Mouse (Mus musculus) embryonic facial prominence, embryonic 12.5 days (tissue): ENCODE results near the gene Ube2d1. TPM values are rescaled to one million over a fixed set of nuclear protein-coding genes. Genes with fewer than 3 reads are reported as not detected.

Source experiments
- ATAC-seq: fragments of 200-750 bp; cut with Nextera tagmentation; 2 replicates; pipeline ENCODE4 v1.8.0; 2017; ENCODE audit not compliant: insufficient number of reproducible peaks, insufficient read depth, low FRiP score, low TSS enrichment
- H3K27ac ChIP-seq: fragments of 300-500 bp; sonication (generic); 2 replicates; pipeline ENCODE4 v1.5.1; 2016; ENCODE audit warnings: mild to moderate bottlenecking
- H3K27me3 ChIP-seq: fragments of 300-500 bp; sonication (generic); 2 replicates; pipeline ENCODE4 v1.6.1; 2016; ENCODE audit warnings: mild to moderate bottlenecking, moderate library complexity
- H3K36me3 ChIP-seq: fragments of 300-500 bp; sonication (generic); 2 replicates; pipeline ENCODE4 v1.6.1; 2016; ENCODE audit warnings: mild to moderate bottlenecking
- H3K4me1 ChIP-seq: fragments of 300-500 bp; sonication (generic); 2 replicates; pipeline ENCODE4 v1.6.1; 2016
- H3K4me2 ChIP-seq: fragments of 300-500 bp; sonication (generic); replicated peaks from 2 replicates; pipeline ENCODE4 v1.6.1; 2016; ENCODE audit warnings: mild to moderate bottlenecking, moderate library complexity
- H3K4me3 ChIP-seq: fragments of 300-500 bp; sonication (generic); 2 replicates; pipeline ENCODE4 v1.5.1; 2016; ENCODE audit warnings: mild to moderate bottlenecking
- H3K9ac ChIP-seq: fragments of 300-500 bp; sonication (generic); 2 replicates; pipeline ENCODE4 v1.6.1; 2016; ENCODE audit warnings: mild to moderate bottlenecking, moderate library complexity
- H3K9me3 ChIP-seq: fragments of 300-500 bp; sonication (generic); 2 replicates; pipeline ENCODE4 v1.6.1; 2016; ENCODE audit warnings: mild to moderate bottlenecking, moderate library complexity
- WGBS: fragments of 180-500 bp; shearing (Covaris S2); methylation state at CpG from one replicate; pipeline ENCODE4 v1.1.7; 2016; 5-methylcytosine and 5-hydroxymethylcytosine counted together
- polyA plus RNA-seq: library from polyadenylated mRNA; unstranded; fragments of >200 nt; fragmentation: Nextera tagmentation; extraction: Ambion mirVana; gene quantifications from 2 replicates; pipeline ENCODE4 v1.2.1, GENCODE M21; 2016

Ube2d1 gene
- polyA plus RNA-seq, 1 experiment from 2014 or later = 86.5 TPM

DNA sequence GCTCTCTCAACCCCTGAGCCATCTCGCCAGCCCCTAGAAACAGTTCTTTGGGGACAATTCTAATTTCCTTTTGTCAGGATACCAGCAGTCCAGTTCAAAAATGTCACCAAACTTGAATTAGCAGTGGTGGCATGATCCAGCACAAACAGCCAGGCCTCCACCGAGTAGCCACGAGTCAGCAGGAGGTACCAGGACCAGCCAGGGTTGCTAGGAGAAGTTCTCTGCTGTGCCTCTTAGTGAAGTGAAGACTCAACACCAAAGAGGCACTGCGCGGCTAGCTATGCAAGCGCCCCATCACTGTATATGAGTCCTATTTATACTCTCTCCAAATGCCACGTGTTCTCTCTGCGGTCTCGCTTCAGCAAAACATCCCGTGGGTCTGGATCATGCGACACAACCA is 31.0 kb upstream of the Ube2d1 start:
- Histone ChIP-seq H3K9me3 (no peaks in the 10 kb centered on the region), H3K4me2 (no peak overlapping the region), H3K27ac (no peak overlapping the region), H3K9ac (no peak overlapping the region), H3K27me3 (no peaks in the 10 kb centered on the region), H3K4me1 (no peaks in the 10 kb centered on the region), H3K36me3 (no peaks in the 10 kb centered on the region), H3K4me3 (no peak overlapping the region)
- WGBS = 78% methylated on average over 11 of the region's 11 CpGs
- no peak for ATAC-seq

DNA sequence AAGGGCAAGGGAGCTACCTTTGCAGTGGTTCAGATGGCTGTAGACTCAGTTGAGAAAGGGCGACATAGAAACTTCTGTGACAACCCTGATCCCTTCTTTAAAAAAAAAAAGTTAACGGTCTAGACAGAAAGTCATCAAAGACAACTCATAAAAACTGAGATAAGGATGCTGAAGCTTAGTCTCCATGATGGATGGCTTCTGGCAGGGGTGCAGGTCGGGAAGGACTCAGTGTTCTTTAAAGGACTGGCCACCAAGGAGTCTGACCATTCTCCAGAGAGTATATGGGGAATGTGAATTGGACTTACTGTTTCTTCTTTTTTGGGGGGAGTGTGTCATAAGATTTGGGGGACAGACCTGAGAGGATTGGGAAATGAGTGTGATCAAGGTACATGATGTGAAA is 29.5 kb upstream of the Ube2d1 start:
- H3K27me3 ChIP-seq = no peaks in the 10 kb centered on the region
- WGBS = 83% methylated on average over 3 of the region's 3 CpGs
- H3K36me3 ChIP-seq = no peaks in the 10 kb centered on the region
- ATAC-seq = no peak
- H3K27ac ChIP-seq = no peak overlapping the region
- H3K4me3 ChIP-seq = no peak overlapping the region
- no peak overlapping the region for H3K4me2 ChIP-seq
- H3K9ac ChIP-seq = no peak overlapping the region
- H3K9me3 ChIP-seq = no peaks in the 10 kb centered on the region
- no peaks in the 10 kb centered on the region for H3K4me1 ChIP-seq

DNA sequence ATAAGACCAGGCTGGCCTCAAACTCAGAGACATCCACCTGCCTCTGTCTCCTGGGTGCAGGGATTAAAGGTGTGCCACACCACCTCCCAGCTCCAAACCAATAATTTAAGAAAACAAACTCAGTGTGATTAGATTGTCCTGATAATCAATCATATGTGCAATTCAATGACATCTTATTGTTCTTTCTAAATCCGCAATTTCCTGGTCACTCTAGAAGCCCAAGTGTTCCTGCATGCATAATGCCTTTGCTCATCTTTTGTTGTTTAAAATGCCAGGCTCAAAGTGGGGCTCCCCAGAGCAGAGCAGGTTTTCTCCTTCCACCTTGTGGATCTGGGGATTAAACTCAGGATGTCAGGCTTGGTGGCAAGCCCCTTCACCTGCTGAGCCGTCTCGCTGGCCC is 25.2 kb upstream of the Ube2d1 start:
- Histone ChIP-seq H3K4me3 (no peak overlapping the region), H3K36me3 (no peaks in the 10 kb centered on the region), H3K9ac (no peak overlapping the region), H3K9me3 (no peaks in the 10 kb centered on the region), H3K27me3 (no peaks in the 10 kb centered on the region), H3K4me1 (no peaks in the 10 kb centered on the region), H3K4me2 (no peak overlapping the region), H3K27ac (no peak overlapping the region)
- no peak for ATAC-seq
- 64% methylated on average over 3 of the region's 3 CpGs for WGBS

DNA sequence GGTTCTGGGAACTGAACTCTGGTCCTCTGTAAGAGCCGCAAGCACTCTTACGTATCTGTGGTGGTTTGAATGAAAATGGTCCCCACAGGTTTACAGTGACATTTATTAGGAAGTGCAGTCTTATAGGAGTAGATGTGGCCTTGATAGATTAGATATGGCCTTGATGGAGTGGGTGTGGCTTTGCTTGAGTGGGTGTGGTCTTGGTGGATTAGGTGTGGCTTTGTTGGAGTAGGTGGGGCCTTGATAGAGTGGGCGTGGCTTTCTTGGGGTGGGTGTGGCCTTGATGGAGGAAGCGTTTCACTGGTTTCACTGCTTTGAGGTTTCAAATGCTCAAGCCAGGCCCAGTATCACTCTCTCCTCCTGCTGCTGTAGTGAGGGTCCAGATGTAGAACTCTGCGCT is 23.1 kb upstream of the Ube2d1 start:
- H3K9ac ChIP-seq = no peak overlapping the region
- WGBS = 94% methylated on average over 5 of the region's 5 CpGs
- H3K27me3 ChIP-seq = no peaks in the 10 kb centered on the region
- H3K4me1 ChIP-seq = no peaks in the 10 kb centered on the region
- no peak for ATAC-seq
- H3K4me2 ChIP-seq = no peak overlapping the region
- no peaks in the 10 kb centered on the region for H3K9me3 ChIP-seq
- H3K4me3 ChIP-seq = no peak overlapping the region
- H3K27ac ChIP-seq = no peak overlapping the region
- no peaks in the 10 kb centered on the region for H3K36me3 ChIP-seq

DNA sequence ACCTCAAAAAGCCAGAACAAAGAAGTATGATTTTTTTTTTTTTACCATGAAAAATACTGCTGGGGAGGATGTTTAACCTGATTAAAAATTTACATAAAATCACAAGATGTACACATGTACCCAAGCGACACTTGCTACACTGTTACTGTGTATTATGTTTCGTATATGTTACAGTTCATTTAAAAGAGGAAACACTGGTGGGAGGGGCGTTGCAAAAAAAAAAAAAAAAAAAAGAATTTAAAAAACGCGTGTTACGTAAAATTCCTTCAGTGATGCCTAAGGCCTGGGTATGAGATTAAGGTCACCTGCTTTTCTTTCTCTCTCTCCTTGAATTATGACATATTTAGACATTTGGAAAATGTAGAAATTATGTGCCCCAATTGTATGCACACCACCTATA is 21.7 kb upstream of the Ube2d1 start:
- Histone ChIP-seq H3K36me3 (no peaks in the 10 kb centered on the region), H3K9ac (no peak overlapping the region), H3K27ac (no peak overlapping the region), H3K4me2 (no peak overlapping the region), H3K4me3 (no peak overlapping the region), H3K4me1 (no peaks in the 10 kb centered on the region), H3K27me3 (no peaks in the 10 kb centered on the region), H3K9me3 (no peaks in the 10 kb centered on the region)
- 71% methylated on average over 6 of the region's 6 CpGs for WGBS
- ATAC-seq = no peak

DNA sequence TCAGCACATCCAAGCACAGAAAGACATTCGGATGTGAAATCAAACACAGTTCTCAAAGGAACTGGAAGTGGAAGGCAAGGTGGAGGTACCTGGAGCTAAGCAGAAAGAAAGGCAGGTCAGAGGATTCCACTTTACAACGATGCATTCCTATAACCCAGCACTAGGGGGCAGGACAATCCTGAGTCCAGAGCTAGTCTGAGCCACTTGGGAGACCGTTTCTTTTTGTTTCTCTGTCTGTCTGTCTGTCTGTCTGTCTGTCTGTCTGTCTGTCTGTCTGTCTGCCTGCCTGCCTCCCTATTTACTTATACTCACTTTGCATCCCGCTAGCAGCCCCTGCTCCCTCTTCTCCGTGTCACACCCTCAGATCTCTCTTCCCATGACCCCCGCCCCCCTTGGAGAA is 21.1 kb upstream of the Ube2d1 start:
- Histone ChIP-seq H3K36me3 (no peaks in the 10 kb centered on the region), H3K4me2 (peak overlapping the region; percentile 43), H3K27ac (no peak overlapping the region), H3K9ac (no peak overlapping the region), H3K9me3 (no peaks in the 10 kb centered on the region), H3K27me3 (no peaks in the 10 kb centered on the region), H3K4me1 (no peaks in the 10 kb centered on the region), H3K4me3 (no peak overlapping the region)
- no peak for ATAC-seq
- 18% methylated on average over 6 of the region's 6 CpGs for WGBS

DNA sequence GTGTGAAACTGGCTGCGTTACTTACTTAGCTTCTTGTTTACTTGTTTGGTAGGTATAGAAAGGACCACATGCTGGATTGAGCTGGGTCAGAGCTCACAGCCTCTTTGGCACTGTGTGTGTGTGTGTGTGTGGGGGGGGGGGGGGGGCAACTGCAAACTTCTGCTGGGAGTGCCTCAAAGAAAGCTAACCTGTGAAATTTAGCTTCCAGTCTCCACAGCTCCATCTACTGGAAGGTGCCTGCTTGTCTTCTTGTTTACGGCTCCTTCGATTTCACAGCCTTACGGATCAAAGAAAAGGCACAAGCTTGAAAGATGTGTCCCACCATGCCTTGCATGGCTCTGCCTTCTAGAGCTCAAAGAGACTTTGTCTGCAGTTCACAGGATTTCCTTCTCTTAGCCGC is 17.4 kb upstream of the Ube2d1 start:
- Histone ChIP-seq H3K27me3 (no peaks in the 10 kb centered on the region), H3K9me3 (no peaks in the 10 kb centered on the region), H3K4me1 (no peaks in the 10 kb centered on the region), H3K4me2 (no peak overlapping the region), H3K36me3 (no peaks in the 10 kb centered on the region), H3K27ac (no peak overlapping the region), H3K4me3 (no peak overlapping the region), H3K9ac (no peak overlapping the region)
- WGBS = 27% methylated on average over 5 of the region's 5 CpGs
- ATAC-seq = no peak

DNA sequence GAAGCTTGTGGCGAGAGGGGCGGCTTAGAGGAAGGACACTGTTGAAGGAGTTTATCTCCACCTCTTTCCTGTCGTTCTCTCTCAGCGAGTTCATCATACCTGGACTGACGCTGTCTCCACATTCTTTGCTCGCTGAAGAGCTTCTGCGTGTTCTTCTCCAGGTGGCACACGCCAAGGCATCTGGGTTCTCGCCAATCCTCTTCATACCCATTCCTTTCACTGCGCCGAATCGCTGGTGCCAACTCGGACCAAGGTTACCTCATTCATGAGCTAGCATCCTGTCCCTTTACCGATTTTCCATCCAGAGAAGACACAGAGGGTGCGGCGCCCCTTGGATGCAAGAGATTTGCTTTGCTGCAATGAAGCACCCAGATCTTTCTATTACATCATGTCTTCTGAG is 15.1 kb upstream of the Ube2d1 start:
- H3K36me3 ChIP-seq = no peaks in the 10 kb centered on the region
- no peaks in the 10 kb centered on the region for H3K9me3 ChIP-seq
- H3K27me3 ChIP-seq = no peaks in the 10 kb centered on the region
- no peak overlapping the region for H3K4me2 ChIP-seq
- no peaks in the 10 kb centered on the region for H3K4me1 ChIP-seq
- no peak overlapping the region for H3K27ac ChIP-seq
- no peak overlapping the region for H3K9ac ChIP-seq
- ATAC-seq = no peak
- H3K4me3 ChIP-seq = no peak overlapping the region
- 81% methylated on average over 16 of the region's 16 CpGs for WGBS

DNA sequence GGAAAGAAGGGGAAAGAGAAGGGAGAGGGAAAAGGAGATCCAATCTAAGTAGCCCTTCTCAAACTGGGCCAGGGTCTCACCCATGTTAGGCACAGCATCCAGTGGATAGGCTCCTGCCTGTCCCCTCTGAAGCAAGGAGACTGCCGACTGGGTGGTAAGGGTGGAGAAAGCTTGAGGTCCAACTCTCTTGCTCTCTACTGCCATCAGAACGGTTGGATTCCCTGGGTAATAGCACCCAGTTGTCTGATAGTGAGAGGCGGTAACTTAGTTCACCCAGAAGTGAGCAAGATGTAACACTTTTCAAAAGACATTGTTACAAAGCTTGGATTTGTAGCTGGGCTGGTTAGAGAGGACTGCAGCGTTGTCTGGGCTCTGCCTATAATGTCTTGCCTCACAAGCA is 8.2 kb upstream of the Ube2d1 start:
- H3K27ac ChIP-seq = no peak overlapping the region
- H3K9ac ChIP-seq = no peak overlapping the region
- ATAC-seq = no peak
- H3K27me3 ChIP-seq = no peaks in the 10 kb centered on the region
- no peak overlapping the region for H3K4me3 ChIP-seq
- H3K9me3 ChIP-seq = no peaks in the 10 kb centered on the region
- no peaks in the 10 kb centered on the region for H3K36me3 ChIP-seq
- peaks cover 9% of the 10 kb centered on the region for H3K4me1 ChIP-seq
- no peak overlapping the region for H3K4me2 ChIP-seq
- WGBS = 46% methylated on average over 4 of the region's 4 CpGs

DNA sequence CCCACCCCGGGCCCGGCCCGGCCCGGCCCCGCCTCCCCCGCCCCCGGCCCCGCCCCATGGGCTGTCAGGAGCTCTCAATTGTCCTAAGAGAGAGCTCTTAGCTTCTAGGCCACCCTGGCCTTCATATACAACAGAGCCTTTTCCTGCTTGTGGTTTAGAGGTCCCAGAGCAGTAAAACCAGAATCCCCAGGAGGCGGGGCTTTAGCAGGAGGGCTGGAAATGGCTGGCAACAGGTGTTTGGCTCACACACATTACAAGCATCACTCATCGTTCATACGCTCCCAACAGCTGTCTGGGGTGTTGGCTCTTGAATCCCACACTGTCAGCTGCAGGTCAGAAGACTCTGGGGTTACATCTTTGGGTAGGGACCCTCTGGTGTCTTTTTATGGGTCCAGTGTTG is 7.2 kb upstream of the Ube2d1 start:
- no peaks in the 10 kb centered on the region for H3K36me3 ChIP-seq
- H3K4me1 ChIP-seq = peaks cover 9% of the 10 kb centered on the region
- ATAC-seq = peak; percentile 66; the same call in 1 of the 2 replicates
- no peak overlapping the region for H3K9ac ChIP-seq
- H3K9me3 ChIP-seq = no peaks in the 10 kb centered on the region
- 0 out of 2 replicates have a peak overlapping the region, but pooled peaks have one; percentile 4 for H3K4me3 ChIP-seq
- H3K27ac ChIP-seq = no peak overlapping the region
- peak overlapping the region; percentile 42 for H3K4me2 ChIP-seq
- WGBS = 12% methylated on average over 11 of the region's 11 CpGs
- no peaks in the 10 kb centered on the region for H3K27me3 ChIP-seq

DNA sequence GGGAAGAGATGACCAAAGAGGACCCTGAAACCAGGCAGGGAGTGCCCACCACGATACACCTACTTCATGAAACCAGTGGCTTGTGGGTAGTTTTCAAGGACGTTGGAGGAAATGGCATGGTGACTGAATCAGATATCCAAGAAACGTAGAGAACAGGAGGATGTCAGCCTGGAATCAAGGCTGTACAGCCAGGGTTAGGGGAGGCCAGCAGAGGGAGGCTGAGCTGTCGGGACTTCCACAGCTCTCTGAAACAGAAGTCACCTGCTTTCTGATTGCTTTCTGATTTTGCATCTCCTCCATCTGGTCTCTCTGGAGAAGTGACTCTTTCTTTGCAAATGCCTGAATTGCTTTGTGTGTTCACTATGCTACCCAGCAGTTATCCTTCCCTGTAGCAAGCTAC is 6.7 kb upstream of the Ube2d1 start:
- no peaks in the 10 kb centered on the region for H3K27me3 ChIP-seq
- 23% methylated on average over 4 of the region's 4 CpGs for WGBS
- peak overlapping the region; percentile 42 for H3K4me2 ChIP-seq
- H3K4me3 ChIP-seq = 0 out of 2 replicates have a peak overlapping the region, but pooled peaks have one; percentile 4
- peaks cover 9% of the 10 kb centered on the region for H3K4me1 ChIP-seq
- H3K36me3 ChIP-seq = no peaks in the 10 kb centered on the region
- H3K27ac ChIP-seq = no peak overlapping the region
- H3K9me3 ChIP-seq = no peaks in the 10 kb centered on the region
- no peak overlapping the region for H3K9ac ChIP-seq
- no peak for ATAC-seq

DNA sequence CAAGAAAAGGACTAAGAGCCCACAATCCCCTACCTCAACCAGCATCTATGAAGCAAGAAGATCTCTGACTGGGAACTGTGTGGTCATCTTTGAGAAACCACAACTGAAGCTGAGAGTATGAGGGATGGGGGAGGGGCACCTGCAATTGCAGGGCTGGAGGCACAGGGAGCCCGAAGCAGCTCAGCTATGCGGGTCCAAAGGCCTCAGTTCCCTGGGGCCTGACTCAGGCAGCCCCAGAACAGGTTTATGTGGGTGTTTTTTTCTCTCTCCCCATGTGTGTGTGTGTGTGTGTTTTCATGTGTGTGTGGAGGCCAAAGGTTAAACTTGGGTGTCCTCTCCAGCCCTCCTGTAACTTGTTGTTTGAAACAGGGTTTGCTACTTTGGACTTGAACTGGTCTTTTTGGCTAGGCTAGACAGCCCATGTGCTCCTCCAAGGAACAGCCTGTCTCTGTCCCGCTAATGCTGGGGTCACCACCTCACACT is 6.2 kb upstream of the Ube2d1 start:
- H3K9ac ChIP-seq = no peak overlapping the region
- WGBS = 21% methylated on average over 3 of the region's 3 CpGs
- H3K4me3 ChIP-seq = no peak overlapping the region
- H3K27ac ChIP-seq = no peak overlapping the region
- no peak overlapping the region for H3K4me2 ChIP-seq
- H3K4me1 ChIP-seq = peaks cover 9% of the 10 kb centered on the region
- H3K27me3 ChIP-seq = no peaks in the 10 kb centered on the region
- no peaks in the 10 kb centered on the region for H3K36me3 ChIP-seq
- no peaks in the 10 kb centered on the region for H3K9me3 ChIP-seq
- no peak for ATAC-seq
